Mouse (Mus musculus) liver, embryonic 14.5 days (tissue): ENCODE data around the gene Rps28.

Source experiments
- CTCF ChIP-seq: IDR thresholded peaks from 2 replicates; pipeline ENCODE4 v1.5.1; 2016; ENCODE audit warnings: antibody characterized with exemption, low read depth, control low read depth
- EP300 ChIP-seq: IDR thresholded peaks from 2 replicates; pipeline ENCODE4 v1.6.1; 2016; ENCODE audit warnings: antibody characterized with exemption, low read depth

- no peak for TF ChIP-seq CTCF
- no peak for TF ChIP-seq EP300
Measured at GRCm38 (mm10) chr17:33808192-33808591, 16.2 kb downstream of the Rps28 start.
